Mouse (Mus musculus): ENCODE results near the gene Ddit4.

- TF ChIP-seq CTCF (IDR thresholded peaks at IDR 0.05) (no peak), EP300 (IDR thresholded peaks at IDR 0.05) (peak; percentile 54; the same call in 1 of the 2 replicates)
Measured at GRCm38 (mm10) chr10:59948363-59949254, 3.0 kb downstream of the Ddit4 start.

Data from lung, postnatal 0 days (tissue).